Mouse (Mus musculus) gastrocnemius, postnatal 10 days (tissue): ENCODE data around the gene Lmx1a. TPM values are rescaled to one million over a fixed set of nuclear protein-coding genes. Genes with fewer than 3 reads are reported as not detected.

Experiments
- DNase-seq: peaks from one replicate; pipeline ENCODE4 v3.0.0; 2021; ENCODE audit warnings: mixed read lengths
- long read RNA-seq, 2 experiments: library from polyadenylated mRNA; stranded (forward); transcript quantifications; one replicate each; pipeline ENCODE4 v2.0.0; 2021
- total RNA-seq, 2 experiments: library from RNA; stranded (reverse); gene quantifications; 2 replicates each; pipeline ENCODE4 v1.2.3; 2021

Lmx1a gene
- total RNA-seq = 1 to 10 TPM in 1 of 2 experiments, under 1 TPM in 1; 0.94 to 1.2 TPM
- long read RNA-seq, experiment 1 = 0 reads
- long read RNA-seq, experiment 2 = 0 reads

DNA sequence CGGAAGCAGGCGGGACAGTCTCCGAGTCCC lies at the start of gene Lmx1a:
Gene Lmx1a (plus strand): TSS at position 6 of the 30 bp plus-strand sequence.
- no peak for DNase-seq

DNA sequence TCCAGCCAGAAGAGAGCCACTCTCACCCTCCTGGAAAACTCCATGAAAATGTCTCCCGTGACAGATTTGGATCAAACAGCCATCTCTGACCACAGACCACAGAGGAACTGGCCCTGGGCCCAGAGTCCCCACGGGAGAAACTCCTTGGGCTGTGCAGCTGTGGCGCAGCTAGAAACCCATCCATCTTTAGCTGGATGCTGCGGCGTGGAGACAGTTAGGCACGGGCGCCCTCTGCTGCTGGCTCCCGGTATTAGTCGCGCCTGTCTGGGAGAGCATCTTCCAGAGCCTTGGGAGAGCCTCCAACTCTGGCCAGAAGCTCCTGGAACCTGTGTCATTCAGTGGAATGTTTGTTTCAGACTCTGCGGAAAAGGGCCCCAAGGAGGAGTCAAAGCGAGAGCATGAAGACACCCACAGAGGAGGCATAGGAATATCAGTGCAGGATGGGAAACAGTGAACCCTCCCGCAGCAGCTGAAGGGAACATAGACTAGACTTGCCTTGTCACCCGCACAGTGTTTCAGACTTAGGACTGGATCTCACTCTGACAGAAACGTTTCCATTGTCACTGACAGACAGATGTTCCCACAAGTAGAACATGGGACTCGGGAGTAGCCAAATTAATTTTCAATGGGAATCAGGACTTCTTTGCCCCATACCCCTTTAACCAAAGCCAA lies 44.0 kb upstream of the Lmx1a start:
- DNase-seq = peak; percentile 97

- no peak for DNase-seq
Observed at GRCm38 (mm10) chr1:167648670-167649069, 40.4 kb upstream of the Lmx1a start.

GRCm38 (mm10) chr1:167649122-167649633 lies 39.9 kb upstream of the Lmx1a start:
- no peak for DNase-seq

DNA sequence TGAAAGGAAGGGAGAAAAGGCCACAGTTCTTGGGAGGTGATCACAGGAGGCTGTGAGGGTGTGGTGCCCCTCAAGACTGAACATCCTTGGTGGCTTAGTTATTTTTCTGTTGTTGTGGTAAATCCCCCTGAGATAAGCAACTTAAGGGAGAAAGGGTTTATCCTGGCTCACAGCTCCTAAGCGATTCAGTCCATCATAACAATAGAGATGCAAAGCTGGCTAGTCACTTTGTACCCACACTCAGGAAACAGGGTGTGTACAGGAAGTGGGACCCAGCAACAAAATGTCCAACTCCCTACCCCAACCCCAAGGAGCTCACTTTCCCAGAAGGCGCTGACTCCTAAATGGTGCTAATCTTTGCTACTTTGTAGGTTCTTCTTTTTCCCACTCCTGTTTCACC lies 36.7 kb upstream of the Lmx1a start:
- no peak for DNase-seq

GRCm38 (mm10) chr1:167659065-167659464 lies 30.0 kb upstream of the Lmx1a start:
- no peak for DNase-seq

- peak; percentile 64 for DNase-seq
Observed at GRCm38 (mm10) chr1:167660521-167661101, 28.4 kb upstream of the Lmx1a start.

DNA sequence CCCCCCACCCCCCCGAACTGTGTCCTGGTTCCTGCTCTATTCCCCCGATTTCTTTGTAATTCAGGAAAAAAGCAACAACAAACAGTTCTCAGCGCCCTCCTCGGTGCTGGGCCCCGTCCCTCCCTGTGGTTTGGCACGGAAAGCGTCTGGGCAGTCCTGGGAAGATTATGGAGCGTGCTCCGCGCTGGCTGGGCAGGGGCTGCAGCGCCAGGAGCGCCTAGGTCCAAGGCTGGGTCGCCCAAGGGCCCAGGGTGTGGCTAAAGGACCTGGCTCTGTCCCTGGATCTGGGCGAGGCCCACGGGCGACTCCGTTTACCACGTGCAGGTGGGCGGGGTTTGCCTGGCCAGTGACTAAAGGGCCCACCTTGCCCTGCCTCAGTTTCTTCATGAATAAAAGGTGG lies 27.9 kb upstream of the Lmx1a start:
- DNase-seq = peak; percentile 50

DNA sequence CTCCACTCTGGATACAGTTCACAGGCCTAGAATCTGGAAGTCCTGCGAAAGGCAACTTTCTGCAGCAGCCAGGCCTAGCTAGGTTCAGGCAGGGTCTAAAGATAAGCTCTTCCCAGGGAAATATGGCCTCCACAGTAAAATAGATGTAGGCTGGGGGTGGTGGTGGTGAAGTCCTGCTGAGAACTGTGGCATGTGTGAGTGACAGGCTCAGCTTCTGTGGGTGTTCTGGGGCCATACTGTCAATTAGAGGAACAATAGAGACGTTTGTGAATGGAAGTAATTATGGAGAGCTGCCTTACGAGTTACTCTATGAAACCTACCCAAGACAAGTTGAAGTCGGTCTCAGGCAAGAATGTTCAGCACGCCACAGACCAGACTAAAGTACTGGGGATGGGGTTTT lies 25.9 kb upstream of the Lmx1a start:
- DNase-seq = no peak

DNA sequence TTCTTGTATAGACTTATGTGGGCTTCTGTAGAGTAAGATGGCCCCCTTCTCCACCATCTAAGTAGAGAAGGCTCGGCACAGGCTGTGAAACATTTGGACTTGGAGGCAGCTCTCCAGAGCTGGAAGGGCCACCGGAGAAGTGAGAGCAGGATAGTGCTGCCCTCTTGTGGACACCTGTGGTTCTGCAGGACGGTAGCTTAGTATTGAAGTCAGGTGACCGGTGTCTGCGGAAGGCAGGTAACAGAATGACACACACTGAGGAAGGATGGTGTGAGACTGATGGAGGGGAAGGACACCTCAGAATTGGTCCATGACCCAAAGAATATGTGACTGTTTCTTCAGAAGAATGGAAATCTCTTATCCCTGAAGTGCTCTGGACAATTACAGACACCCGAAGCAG lies 19.2 kb upstream of the Lmx1a start:
- DNase-seq = peak; percentile 61

GRCm38 (mm10) chr1:167672433-167672987 lies 16.5 kb upstream of the Lmx1a start:
- DNase-seq = peak; percentile 18

DNA sequence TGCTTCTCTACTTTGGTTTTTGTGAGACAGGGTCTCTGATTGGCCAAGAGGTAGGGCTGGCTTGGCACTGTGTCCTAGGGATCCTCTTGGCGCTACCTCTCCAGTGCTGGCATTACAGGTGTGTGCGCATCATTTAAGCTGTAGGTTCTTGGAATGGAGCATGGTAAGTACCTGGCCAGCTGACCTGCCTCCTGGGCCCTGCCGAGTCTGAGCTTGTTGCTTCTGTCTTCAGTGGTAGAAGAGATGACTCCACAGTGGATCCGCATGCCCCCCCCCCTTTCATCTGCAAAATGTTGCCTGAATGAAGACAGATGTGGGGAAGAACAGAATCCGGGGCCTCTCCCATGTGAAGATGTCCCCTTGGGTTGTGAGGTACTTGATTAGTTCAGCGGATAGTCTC lies 10.0 kb upstream of the Lmx1a start:
- no peak for DNase-seq

DNA sequence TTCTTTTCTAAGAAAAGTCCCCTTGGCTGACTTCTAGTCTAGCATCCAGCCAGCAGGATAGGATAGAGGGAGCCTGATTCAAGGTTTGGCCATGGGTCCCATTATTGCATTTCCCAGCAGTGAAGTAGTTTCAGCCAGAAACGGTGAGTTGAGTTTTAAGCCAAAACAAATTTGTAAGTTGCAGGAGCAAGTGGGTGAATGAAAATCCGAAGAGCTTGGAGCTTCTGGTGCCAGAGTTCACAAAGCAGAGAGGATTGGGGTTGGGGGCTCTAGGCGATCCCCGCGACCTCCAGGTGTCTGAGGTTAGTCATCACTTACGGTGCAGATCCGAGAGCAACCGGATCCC lies 1.1 kb upstream of the Lmx1a start:
- no peak for DNase-seq

DNA sequence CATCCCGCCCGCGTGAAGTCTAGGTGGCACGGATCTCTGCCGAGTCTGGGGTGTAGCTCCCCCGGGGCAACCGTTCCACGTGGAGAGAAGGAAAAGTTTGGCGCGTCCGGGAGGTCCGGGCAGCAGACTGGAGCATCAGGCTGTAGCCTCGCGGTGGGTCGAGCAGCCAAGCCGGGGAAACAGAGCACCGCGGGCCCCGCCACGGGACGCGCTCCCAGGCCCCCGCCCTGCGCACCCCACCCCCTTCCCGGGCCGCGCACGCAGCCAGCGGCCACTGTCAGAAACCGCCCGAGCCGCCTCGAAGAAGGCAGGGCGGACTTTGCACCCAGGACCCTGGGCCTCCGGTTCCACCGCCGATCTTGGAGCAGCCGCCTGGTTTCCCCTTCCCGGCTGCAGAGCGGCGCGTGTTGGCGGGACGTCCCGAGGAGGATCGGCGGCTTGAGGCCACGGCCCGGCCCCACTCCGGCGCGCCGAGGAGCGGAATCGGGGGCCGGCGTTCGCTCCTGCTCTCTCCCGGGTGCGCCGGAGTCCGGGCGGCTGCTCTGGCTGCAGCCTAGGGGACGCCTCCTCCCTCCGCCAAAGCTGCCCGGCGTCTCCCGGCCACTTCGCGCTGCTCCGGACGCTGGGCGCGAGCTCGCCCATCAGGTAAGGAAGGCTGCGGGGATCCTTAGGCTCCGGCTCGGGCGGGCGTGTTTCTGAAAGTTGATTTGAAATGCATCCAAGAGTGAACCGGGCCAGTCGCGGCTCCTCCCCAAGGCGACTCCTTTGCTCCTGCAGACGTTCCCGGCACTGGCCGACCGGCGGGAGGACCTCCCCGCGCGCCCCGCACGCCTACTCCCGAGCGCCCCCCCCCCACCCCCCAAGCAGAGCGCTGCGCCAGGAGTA lies 448 bp upstream of the Lmx1a start:
- DNase-seq = peak; percentile 61

GRCm38 (mm10) chr1:167689262-167690137 lies 463 bp downstream of the Lmx1a start:
- no peak for DNase-seq

GRCm38 (mm10) chr1:167690138-167690710 lies 1.2 kb downstream of the Lmx1a start:
- DNase-seq = no peak

DNA sequence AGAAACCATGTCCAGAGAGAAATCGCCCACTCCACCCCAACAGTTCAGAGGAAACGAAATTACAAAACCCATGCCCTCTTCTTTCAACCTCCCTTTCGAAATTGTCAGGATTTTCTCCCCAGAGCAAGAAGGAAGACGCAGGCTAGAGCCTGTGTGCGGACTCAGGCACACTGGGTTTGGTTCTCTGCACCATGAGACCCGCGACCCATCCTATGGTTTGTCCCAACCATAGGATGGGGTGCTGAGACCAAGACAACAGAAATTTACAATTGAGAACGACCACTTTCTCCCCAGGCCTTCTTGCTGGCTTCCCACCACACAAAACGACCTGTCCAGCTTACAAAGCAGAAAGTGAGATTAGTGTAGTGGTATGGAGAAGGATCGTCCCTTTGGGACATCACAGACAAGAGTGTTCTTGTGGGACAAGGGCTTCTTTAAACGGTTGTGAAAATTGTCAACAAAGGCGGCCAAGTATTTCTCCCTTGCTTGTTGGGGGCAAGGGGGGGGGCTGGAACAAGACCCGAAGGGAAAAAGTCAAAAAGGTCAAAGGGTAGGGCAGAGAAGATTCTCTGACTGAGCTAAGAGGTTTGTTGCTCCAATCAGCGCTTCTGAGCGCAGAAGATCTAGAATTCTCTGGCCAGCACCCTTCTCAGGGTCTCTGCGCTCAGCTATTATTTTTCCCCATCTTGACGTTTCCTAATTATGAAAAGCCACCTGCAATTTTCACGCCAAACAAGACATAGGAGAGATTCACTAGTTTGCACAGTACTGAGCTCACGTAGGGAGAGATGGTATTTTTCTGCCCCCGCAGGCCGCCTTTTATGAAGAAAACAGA lies 1.9 kb downstream of the Lmx1a start:
- DNase-seq = no peak

DNA sequence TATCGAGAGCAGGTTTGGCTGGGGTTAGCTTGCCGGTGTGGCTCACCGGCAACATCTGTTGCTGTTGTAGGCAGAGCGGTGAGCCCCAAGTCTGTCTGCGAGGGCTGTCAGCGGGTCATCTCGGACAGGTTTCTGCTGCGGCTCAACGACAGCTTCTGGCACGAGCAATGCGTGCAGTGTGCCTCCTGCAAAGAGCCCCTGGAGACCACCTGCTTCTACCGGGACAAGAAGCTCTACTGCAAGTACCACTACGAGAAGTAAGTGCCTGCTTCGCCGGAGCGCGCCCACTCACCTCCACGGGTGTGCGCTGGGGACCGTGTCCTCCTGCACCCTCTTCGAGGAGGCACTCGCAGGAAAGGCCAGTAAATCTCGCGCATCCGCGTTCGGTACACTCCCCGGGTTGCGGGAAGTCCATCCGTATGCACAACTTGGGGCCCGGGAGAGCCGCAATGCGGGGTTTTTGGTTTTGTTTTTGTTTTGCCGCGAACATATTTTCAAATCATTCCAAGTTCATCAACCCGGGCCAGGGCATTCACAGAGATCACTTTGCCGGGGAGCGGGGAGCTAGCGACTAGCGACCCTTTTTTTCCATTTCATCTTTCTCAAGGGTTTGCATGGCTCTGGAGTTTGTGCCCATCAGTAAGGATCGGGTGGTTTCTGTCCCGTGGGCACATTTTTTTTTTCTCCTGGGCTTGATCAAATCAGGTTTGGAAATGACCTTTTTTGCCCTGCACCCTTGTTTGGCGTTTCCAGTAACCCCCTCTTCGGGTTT lies 3.1 kb downstream of the Lmx1a start:
- no peak for DNase-seq

DNA sequence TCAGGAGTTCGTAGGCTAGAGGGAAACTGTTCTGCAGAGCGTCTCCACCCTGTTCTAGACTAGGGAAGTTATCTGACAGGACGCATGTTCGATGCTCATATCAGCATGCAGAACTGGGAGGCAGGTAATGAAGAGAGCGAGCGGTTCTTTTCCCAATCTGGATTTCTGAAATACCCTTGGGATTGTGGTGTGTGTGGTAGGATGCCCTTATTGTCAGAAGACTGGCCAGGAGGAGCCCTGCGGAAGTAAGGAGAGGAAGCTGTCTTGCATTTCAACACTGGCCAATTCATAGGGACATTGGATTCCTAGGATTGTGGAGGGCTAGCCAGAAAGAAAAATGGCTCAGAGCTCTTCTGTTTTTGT lies 3.6 kb downstream of the Lmx1a start:
- DNase-seq = no peak

DNA sequence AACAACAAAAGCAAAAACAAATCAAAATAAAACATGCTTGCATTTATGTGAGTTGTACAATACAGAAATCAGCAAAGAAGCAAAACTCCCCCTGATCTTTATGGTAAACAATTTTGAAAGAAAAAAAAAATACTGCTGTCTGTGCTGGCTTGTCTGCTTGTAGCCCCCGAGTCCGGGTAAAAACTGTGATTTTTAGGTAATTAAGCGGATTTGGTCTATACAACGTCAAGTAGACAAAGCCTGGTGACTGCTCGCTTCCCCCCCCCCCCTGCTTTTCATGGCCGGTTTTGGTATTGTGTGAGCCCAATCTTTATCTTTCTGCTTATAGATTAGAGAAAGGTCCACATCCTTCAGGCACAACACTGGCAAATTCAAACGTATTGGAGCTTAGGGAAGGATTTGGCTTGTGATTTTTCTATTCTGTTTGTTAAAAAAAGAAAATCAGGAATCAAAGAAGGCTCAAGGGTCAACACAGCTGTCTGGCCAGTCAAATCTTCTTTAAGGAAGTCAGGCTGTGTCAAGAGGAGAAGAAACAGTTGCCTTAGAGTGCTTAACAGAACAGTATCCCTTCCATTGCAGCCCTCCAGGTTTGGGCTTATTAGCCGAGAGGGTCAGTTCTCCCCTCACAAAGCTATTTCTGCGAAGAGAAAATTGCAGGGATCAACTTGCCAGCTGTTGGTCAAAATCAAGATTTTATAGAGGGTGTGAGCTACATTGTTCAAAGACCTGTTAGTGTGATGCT lies 4.6 kb downstream of the Lmx1a start:
- no peak for DNase-seq
